8 mouse cellular contexts compared by ENCODE assay signal in the genomic region with DNA sequence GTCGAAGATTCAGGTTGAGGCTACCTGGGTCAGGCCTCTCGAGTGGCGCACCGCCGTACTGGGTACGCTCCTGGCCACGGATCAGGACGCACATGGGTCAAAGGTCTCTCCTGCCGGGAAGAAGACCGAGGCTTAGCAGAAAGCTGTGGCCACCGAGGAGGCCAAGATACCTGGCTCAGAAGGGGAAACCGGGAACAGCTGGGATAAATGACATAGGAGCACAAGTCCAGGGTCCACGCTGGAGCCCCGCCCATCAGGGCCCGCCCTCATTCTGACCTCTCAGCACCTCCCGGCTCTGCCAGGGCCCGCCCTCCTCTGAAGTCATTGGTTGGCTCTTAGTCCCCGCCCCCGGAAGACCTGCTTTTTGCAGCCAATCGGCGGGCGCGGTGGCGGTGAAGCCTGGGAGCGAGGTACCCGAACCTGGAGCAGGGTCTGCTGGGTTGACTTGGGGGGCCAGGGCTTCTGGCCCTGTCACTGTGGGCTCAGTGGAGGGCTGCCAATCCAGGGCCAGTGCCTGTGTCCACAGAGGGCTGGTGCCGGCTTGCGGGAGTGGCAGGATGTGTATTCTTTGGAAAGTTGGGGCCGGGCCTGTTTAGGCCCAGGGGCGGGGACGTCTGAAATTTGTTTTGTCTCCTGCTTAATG. TPM values are rescaled to one million over a fixed set of nuclear protein-coding genes. Genes with fewer than 3 reads are reported as not detected.
DNase-seq lines count a peak whose midpoint lies in the region; ATAC-seq lines count a peak whose summit lies in the region.

A gene (plus strand): TSS at position 325 of the 643 bp plus-strand sequence.

- DNase-seq in T-cell, adult 2 months (ENCODE audit: low spot score), result peak; percentile 92
- peak; percentile 95 to 96 for DNase-seq in cerebellum, postnatal 36 days
- peak; percentile 93 to 95 for DNase-seq in frontal cortex, postnatal 36 days (ENCODE audit: low spot score in 2 of 2)
- DNase-seq in left cerebral cortex, adult 11 months (ENCODE audit: low spot score), result peak; percentile 95
- peak; percentile 97 to 98 for DNase-seq in lung, postnatal 4 days
- peak; percentile 83 for DNase-seq in retina, postnatal 7 days (ENCODE audit: low read depth, low spot score)
- peak; percentile 93 for DNase-seq in urinary bladder, adult 2 months (ENCODE audit: low spot score)

- 2% methylated on average over 30 of the region's 31 CpGs for WGBS in hindbrain, embryonic 15.5 days

- H3K27ac ChIP-seq in hindbrain, embryonic 15.5 days (replicated peaks), result peak within 1 kb of the TSS; percentile 69

- peaks cover 17% of the 10 kb centered on the region for H3K36me3 ChIP-seq in hindbrain, embryonic 15.5 days

- H3K4me1 ChIP-seq in hindbrain, embryonic 15.5 days (replicated peaks), result peaks cover 25% of the 10 kb centered on the region

- H3K9ac ChIP-seq in hindbrain, embryonic 15.5 days, result peak within 1 kb of the TSS; percentile 80

- no peaks in the 10 kb centered on the region for H3K27me3 ChIP-seq in hindbrain, embryonic 15.5 days

- H3K9me3 ChIP-seq in hindbrain, embryonic 15.5 days, result no peaks in the 10 kb centered on the region

- H3K4me3 ChIP-seq in hindbrain, embryonic 15.5 days, result peak within 1 kb of the TSS; percentile 75

- peak; percentile 98 for ATAC-seq in hindbrain, embryonic 15.5 days (ENCODE audit: low FRiP score, low read depth)

- peak within 1 kb of the TSS; percentile 91 for H3K4me2 ChIP-seq in hindbrain, embryonic 15.5 days

RNA-seq across cellular contexts. Expression of the gene that starts here (rescaled TPM):
- polyA plus RNA-seq in hindbrain, embryonic 15.5 days (2015; fragmentation: Nextera tagmentation; extraction: Ambion mirVana), result 33.4 and 42.1 TPM in 2 replicates
- polyA plus RNA-seq in urinary bladder, adult 2 months (2012; rRNA removed), result 10.0 and 11.8 TPM in 2 replicates

Comparison
In these comparisons a context has a peak if more than half of its experiments do, and no peak if none do; other contexts are left out.
1. Peak in every context shown above with its lines: DNase-seq, ATAC-seq, H3K4me3 ChIP-seq and H3K27ac ChIP-seq.